Mouse (Mus musculus) testis, adult 10 weeks (tissue): ENCODE results near the gene Vmn2r112. TPM values are rescaled to one million over a fixed set of nuclear protein-coding genes. Genes with fewer than 3 reads are reported as not detected.

Experiments used
- polyA plus RNA-seq: library from polyadenylated mRNA; stranded (reverse); fragments of 350-450 nt; fragmentation: Illumina TruSeq; extraction: RNeasy Lipid Tissue Mini Kit (QIAGEN cat#74804); gene quantifications from one replicate; pipeline ENCODE4 v1.2.3, GENCODE M21; 2014; ENCODE audit warnings: low read depth, low replicate concordance

Vmn2r112 gene
- polyA plus RNA-seq, result 0.15 TPM

DNA sequence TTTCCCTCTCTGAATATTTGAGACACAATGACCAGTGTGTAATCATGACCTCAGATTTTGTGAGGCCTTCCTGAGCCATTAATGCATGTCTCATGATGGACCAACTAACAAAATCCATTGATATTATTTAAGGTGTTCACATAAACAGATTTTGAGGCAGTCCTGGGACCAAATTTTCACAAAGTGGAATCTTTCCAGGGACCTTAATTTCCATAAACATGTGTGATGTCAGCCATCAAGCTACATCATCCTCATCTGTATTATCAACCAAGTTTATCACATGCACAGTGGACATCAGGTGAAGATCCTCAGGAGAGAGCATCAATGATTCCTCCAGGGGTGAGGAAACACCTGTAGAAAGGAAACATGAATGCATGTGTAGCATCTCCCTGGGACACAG lies at the start of gene Vmn2r112:
Gene Vmn2r112 (plus strand): TSS at position 301 of the 400 bp plus-strand sequence.

DNA sequence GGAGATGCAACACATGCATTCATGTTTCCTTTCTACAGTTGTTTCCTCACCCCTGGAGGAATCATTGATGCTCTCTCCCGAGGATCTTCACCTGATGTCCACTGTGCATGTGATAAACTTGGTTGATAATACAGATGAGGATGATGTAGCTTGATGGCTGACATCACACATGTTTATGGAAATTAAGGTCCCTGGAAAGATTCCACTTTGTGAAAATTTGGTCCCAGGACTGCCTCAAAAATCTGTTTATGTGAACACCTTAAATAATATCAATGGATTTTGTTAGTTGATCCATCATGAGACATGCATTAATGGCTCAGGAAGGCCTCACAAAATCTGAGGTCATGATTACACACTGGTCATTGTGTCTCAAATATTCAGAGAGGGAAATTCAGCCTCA lies 27.4 kb upstream of the Vmn2r112 start, which contains the start of gene Vmn2r111:
Gene Vmn2r111 (minus strand): TSS at position 101 of the 400 bp plus-strand sequence.

Other genes with a start within 250 kb of the Vmn2r112 start
- 49.4 TPM for gene Zfp944, start 239.6 kb upstream of the Vmn2r112 start, polyA plus RNA-seq
- gene Zfp758, start 239.5 kb upstream of the Vmn2r112 start, polyA plus RNA-seq, result 20.8 TPM
- 12.3 TPM for gene Zfp946, start 176.7 kb upstream of the Vmn2r112 start, polyA plus RNA-seq
- 0.07 TPM for gene Vmn2r111, start 27.5 kb upstream of the Vmn2r112 start, polyA plus RNA-seq